In genomic region chr12:24893777-24894468, GRCm38 (mm10) we compare ENCODE assay signal across 8 mouse cellular contexts.
DNase-seq lines count a peak whose midpoint lies in the region; ATAC-seq and TF ChIP-seq lines count a peak whose summit lies in the region.

No protein-coding gene starts in this region.

- 0 out of 2 replicates have a peak overlapping the region, but pooled peaks have one; percentile 31 for H3K27ac ChIP-seq in ES-Bruce4 (ENCODE audit: insufficient read depth, low read length)
- peak overlapping the region; percentile 74 for H3K27ac ChIP-seq in layer of hippocampus, adult 2 months
- H3K27ac ChIP-seq in liver, embryonic 15.5 days (replicated peaks), result peak overlapping the region; percentile 98
- peak overlapping the region; percentile 33 for H3K27ac ChIP-seq in olfactory bulb, adult 2 months (ENCODE audit: insufficient read depth, low read depth, low read length)

- no peak overlapping the region for H3K4me3 ChIP-seq in ES-Bruce4 (ENCODE audit: low read depth, low read length)
- no peak overlapping the region for H3K4me3 ChIP-seq in layer of hippocampus, adult 2 months
- no peak overlapping the region for H3K4me3 ChIP-seq in liver, embryonic 15.5 days (replicated peaks)
- no peak overlapping the region for H3K4me3 ChIP-seq in olfactory bulb, adult 2 months (ENCODE audit: insufficient read depth, low read depth, low read length)

- intact Hi-C loops in heart, postnatal 36 days (cut with DNase I), result no loop called here

- 0 out of 2 replicates have a peak, but pooled peaks have one; percentile 15 for ATAC-seq in erythroid progenitor cell, adult 5-6 weeks (replicated peaks; ENCODE audit: low FRiP score, poor library complexity, severe bottlenecking)
- ATAC-seq in liver, embryonic 15.5 days (ENCODE audit: insufficient read depth), result no peak

- WGBS in liver, embryonic 15.5 days (ENCODE audit: insufficient replicate concordance), result 58% methylated on average over 10 of the region's 10 CpGs
- 47% methylated on average over 10 of the region's 10 CpGs for WGBS in olfactory bulb, adult 2 months

- peaks cover 13% of the 10 kb centered on the region for H3K4me1 ChIP-seq in ES-Bruce4 (ENCODE audit: control insufficient read depth, insufficient read depth, low read length)
- peaks cover 59% of the 10 kb centered on the region for H3K4me1 ChIP-seq in liver, embryonic 15.5 days (replicated peaks)
- H3K4me1 ChIP-seq in olfactory bulb, adult 2 months (ENCODE audit: control insufficient read depth, insufficient read depth, low read length), result peaks cover 10% of the 10 kb centered on the region

- peak overlapping the region; percentile 31 for H3K4me2 ChIP-seq in liver, embryonic 15.5 days

- TF ChIP-seq EP300 in ES-Bruce4 (IDR thresholded peaks at IDR 0.05; ENCODE audit: insufficient read depth, low read depth, low read length), result peak; percentile 70; the same call in 1 of the 2 replicates

- DNase-seq in brain, embryonic 14.5 days (ENCODE audit: low read depth), result peak; percentile 69
- peak; percentile 12 to 18 for DNase-seq in heart, postnatal 36 days
- peak; percentile 40 to 63 for DNase-seq in layer of hippocampus, adult 2 months (ENCODE audit: low spot score in 2 of 2)
- DNase-seq in urinary bladder, adult 2 months (ENCODE audit: low spot score), result no peak

- no peak for TF ChIP-seq POLR2A in ES-Bruce4 (IDR thresholded peaks at IDR 0.05; ENCODE audit: insufficient read depth, low read length)
- TF ChIP-seq POLR2A in brain, embryonic 14.5 days (IDR thresholded peaks at IDR 0.05; ENCODE audit: borderline replicate concordance, extremely low read depth, insufficient read depth, insufficient read length, poor library complexity, severe bottlenecking), result no peak
- no peak for TF ChIP-seq POLR2A in olfactory bulb, adult 2 months (IDR thresholded peaks at IDR 0.05; ENCODE audit: insufficient read depth, low read depth, low read length)

- no peak for TF ChIP-seq CTCF in ES-Bruce4 (IDR thresholded peaks at IDR 0.05; ENCODE audit: low read depth, low read length)
- no peak for TF ChIP-seq CTCF in brain, embryonic 14.5 days (IDR thresholded peaks at IDR 0.05; ENCODE audit: borderline replicate concordance, extremely low read depth, insufficient read depth, insufficient read length)
- peak; percentile 12; the same call in 1 of the 2 replicates for TF ChIP-seq CTCF in layer of hippocampus, adult 2 months (conservative IDR thresholded peaks at IDR 0.05)
- TF ChIP-seq CTCF in olfactory bulb, adult 2 months (IDR thresholded peaks at IDR 0.05; ENCODE audit: insufficient read depth, low read depth, low read length), result no peak

- no peaks in the 10 kb centered on the region for H3K9me3 ChIP-seq in ES-Bruce4 (replicated peaks; ENCODE audit: control insufficient read depth, insufficient read depth, low read length, poor library complexity, severe bottlenecking)
- no peaks in the 10 kb centered on the region for H3K9me3 ChIP-seq in liver, embryonic 15.5 days (replicated peaks)

- no peaks in the 10 kb centered on the region for H3K36me3 ChIP-seq in ES-Bruce4 (ENCODE audit: control insufficient read depth, insufficient read depth, low read length, poor library complexity, severe bottlenecking)
- no peaks in the 10 kb centered on the region for H3K36me3 ChIP-seq in liver, embryonic 15.5 days (replicated peaks)

- no peak overlapping the region for H3K9ac ChIP-seq in ES-Bruce4 (ENCODE audit: low read depth, poor library complexity, severe bottlenecking)
- H3K9ac ChIP-seq in liver, embryonic 15.5 days, result peak overlapping the region; percentile 2; the same call in 1 of the 2 replicates

- H3K27me3 ChIP-seq in ES-Bruce4 (ENCODE audit: control insufficient read depth, insufficient read depth, low read length, poor library complexity, severe bottlenecking), result no peaks in the 10 kb centered on the region
- no peaks in the 10 kb centered on the region for H3K27me3 ChIP-seq in liver, embryonic 15.5 days

Comparison
In these comparisons a context has a peak if more than half of its experiments do, and no peak if none do; other contexts are left out.
1. H3K27ac ChIP-seq: peak in every context shown above with its lines; median percentile 98 in liver, embryonic 15.5 days; 74 in layer of hippocampus, adult 2 months; 33 in olfactory bulb, adult 2 months; 31 in ES-Bruce4.